Mouse (Mus musculus) CH12.LX (cell line): Measurements from ENCODE around the gene Cdc42ep5.

Experiments
- CTCF ChIP-seq, 2 experiments: IDR thresholded peaks in 1 of 2; conservative IDR thresholded peaks in 1 of 2; 2 replicates each; pipeline ENCODE4 v1.5.1; 2011 to 2012; ENCODE audit warnings: low read depth in 2 of 2, low read length in 2 of 2, improper control_type of control experiment in 1 of 2, inconsistent platforms in 1 of 2, mild to moderate bottlenecking in 1 of 2, moderate library complexity in 1 of 2
- E2F4 ChIP-seq: IDR thresholded peaks from 2 replicates; pipeline ENCODE4 v1.6.1; 2011; ENCODE audit warnings: low read depth, low read length, improper control_type of control experiment; ENCODE audit not compliant: insufficient replicate concordance
- EP300 ChIP-seq: IDR thresholded peaks from 2 replicates; pipeline ENCODE4 v1.6.1; 2011; ENCODE audit warnings: low read length, improper control_type of control experiment
- ETS1 ChIP-seq: conservative IDR thresholded peaks from 2 replicates; pipeline ENCODE4 v1.6.1; 2012; ENCODE audit warnings: low read depth, mild to moderate bottlenecking, inconsistent platforms, low read length, improper control_type of control experiment, moderate library complexity
- JUND ChIP-seq: conservative IDR thresholded peaks from 2 replicates; pipeline ENCODE4 v1.6.1; 2011; ENCODE audit warnings: low read depth, low read length, improper control_type of control experiment
- KAT2A ChIP-seq: IDR thresholded peaks from 2 replicates; pipeline ENCODE4 v1.6.1; 2012; ENCODE audit warnings: low read length, improper control_type of control experiment, inconsistent platforms; ENCODE audit not compliant: insufficient replicate concordance
- MEF2A ChIP-seq: IDR thresholded peaks from 2 replicates; pipeline ENCODE4 v1.6.1; 2014; ENCODE audit warnings: low read depth, mild to moderate bottlenecking, inconsistent platforms, low read length, improper control_type of control experiment, borderline replicate concordance
- POLR2A ChIP-seq: IDR thresholded peaks from 2 replicates; pipeline ENCODE4 v1.6.1; 2011; ENCODE audit warnings: low read depth, mild to moderate bottlenecking, improper control_type of control experiment, low read length
- POLR2AphosphoS2 ChIP-seq: IDR thresholded peaks from 2 replicates; pipeline ENCODE4 v1.6.1; 2011; ENCODE audit warnings: low read depth, low read length, improper control_type of control experiment
- RAD21 ChIP-seq: IDR thresholded peaks from 2 replicates; pipeline ENCODE4 v1.6.1; 2011; ENCODE audit warnings: low read depth, mild to moderate bottlenecking, low read length, improper control_type of control experiment, moderate library complexity
- SMC3 ChIP-seq: IDR thresholded peaks from 2 replicates; pipeline ENCODE4 v1.6.1; 2011; ENCODE audit warnings: low read depth, low read length, improper control_type of control experiment
- USF1 ChIP-seq: IDR thresholded peaks from 2 replicates; pipeline ENCODE4 v1.6.1; 2014; ENCODE audit warnings: low read depth, mild to moderate bottlenecking, inconsistent platforms, low read length, improper control_type of control experiment
- ZNF384 ChIP-seq: IDR thresholded peaks from 2 replicates; pipeline ENCODE4 v1.6.1; 2012; ENCODE audit warnings: low read depth, low read length, improper control_type of control experiment, inconsistent platforms

GRCm38 (mm10) chr7:4136771-4137531 is 27.7 kb downstream of the Cdc42ep5 start, which contains the start of gene Leng8:
- TF ChIP-seq EP300 (no peak), ZNF384 (peak; percentile 18; the same call in 1 of the 2 replicates), POLR2AphosphoS2 (peak; percentile 92), MEF2A (peak; percentile 52; the same call in 1 of the 2 replicates), SMC3 (no peak), CTCF (conservative IDR thresholded peaks at IDR 0.05 in 1 of 2, IDR thresholded peaks at IDR 0.05 in 1 of 2; ENCODE audit: low read depth in 2 of 2, low read length in 2 of 2) (no peak), JUND (peak; percentile 76), USF1 (0 out of 2 replicates have a peak, but pooled peaks have one; percentile 17), RAD21 (no peak), POLR2A (peak; percentile 90), KAT2A (peak; percentile 87; the same call in 1 of the 2 replicates), ETS1 (peak; percentile 80), E2F4 (no peak)
